Mouse (Mus musculus): Measurements from ENCODE around the gene Fus.

Gene Fus

DNA sequence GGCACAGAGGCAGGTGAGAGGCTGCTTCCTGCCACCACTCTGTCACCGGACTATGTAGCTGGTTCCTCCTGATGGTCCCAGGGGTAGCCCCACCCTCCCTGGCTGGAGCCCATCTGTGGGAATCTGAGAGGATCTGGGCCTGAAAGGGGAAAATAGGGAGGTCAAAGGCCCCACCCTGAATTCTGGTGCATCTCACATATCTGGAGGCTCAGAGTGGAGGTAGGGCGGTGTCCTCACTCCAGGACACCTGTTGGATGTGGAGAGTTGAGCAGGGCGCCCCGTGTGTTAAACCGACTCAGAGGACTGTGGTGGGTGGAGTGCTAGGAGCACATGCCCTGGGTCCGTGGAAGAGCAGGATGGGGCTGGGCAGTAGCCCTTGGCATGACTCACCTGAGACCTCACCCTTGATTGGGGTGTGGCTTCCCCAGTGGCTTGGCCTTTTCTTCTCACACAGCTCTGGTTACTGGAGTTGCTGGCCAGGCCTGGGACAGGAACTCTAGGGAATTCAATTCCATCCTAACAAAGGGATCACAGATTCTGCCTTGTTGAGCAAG lies 20.7 kb upstream of the Fus start, which contains the start of gene Prss36:
TSS of gene Prss36 (minus strand) at position 256 of the 554 bp plus-strand sequence.
- no peak for DNase-seq

DNA sequence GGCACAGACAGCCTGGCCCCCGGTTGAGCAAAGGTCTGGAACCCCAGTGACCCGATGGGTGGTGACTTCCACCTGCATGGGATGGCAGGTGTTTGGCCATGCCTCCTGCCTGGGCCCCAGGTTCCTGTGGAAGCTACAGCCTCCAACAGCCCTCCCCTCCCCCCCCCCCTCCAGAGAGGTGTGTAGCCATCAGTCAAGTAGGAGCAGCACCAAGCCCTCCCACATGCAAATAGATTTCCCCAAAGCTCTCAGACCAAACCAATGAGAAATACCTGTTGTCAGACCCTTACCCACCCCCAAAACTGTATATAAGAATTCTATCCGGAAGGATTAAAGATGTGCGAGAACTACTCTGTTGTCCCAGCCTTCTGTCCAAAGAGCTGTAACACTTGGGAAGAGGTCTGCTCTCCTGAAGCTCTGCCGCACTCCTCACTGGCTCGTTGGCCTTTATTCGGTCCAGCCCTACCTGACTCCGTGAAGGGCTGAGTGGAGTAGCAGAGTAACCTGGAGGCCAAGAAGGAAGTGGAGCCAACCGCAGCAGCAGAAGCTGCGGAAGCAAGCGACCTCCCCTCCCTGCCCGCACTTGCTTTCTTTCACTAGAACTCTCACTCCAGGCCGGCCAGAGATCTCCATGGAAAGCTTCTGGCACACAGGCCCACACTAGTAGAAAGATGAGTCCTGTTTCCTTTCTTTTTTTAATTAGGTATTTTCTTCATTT lies 14.2 kb upstream of the Fus start:
- no peak for DNase-seq

GRCm38 (mm10) chr7:127959364-127959763 lies 7.9 kb upstream of the Fus start:
- no peak for DNase-seq

DNA sequence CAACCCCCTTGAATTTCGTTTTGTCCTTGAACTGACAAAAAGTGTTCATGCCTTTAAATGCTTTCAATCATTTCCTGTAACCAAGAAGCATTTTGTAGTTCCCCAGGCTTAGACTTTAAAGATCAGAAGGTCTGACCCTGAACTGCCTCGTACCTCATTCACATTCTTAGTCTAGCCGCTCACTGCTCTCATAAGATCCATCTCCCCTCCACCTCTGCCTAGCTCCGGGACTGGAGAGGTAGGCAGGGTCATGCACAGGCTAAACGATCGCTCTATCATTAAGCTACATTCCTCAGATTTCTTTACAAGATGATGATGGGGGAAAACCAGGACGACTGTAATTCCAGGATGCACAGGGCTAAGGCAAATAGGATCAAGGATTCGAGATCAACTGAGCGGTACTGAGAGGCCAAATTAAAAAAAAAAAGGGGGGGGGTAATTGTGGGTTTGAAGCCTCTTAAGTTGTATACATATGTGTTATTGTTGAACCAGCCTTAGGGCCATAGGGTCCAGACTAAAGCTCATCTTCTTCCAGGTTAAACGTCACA lies 812 bp upstream of the Fus start:
- peak in 1 of 2 experiments; percentile 16 for DNase-seq

DNA sequence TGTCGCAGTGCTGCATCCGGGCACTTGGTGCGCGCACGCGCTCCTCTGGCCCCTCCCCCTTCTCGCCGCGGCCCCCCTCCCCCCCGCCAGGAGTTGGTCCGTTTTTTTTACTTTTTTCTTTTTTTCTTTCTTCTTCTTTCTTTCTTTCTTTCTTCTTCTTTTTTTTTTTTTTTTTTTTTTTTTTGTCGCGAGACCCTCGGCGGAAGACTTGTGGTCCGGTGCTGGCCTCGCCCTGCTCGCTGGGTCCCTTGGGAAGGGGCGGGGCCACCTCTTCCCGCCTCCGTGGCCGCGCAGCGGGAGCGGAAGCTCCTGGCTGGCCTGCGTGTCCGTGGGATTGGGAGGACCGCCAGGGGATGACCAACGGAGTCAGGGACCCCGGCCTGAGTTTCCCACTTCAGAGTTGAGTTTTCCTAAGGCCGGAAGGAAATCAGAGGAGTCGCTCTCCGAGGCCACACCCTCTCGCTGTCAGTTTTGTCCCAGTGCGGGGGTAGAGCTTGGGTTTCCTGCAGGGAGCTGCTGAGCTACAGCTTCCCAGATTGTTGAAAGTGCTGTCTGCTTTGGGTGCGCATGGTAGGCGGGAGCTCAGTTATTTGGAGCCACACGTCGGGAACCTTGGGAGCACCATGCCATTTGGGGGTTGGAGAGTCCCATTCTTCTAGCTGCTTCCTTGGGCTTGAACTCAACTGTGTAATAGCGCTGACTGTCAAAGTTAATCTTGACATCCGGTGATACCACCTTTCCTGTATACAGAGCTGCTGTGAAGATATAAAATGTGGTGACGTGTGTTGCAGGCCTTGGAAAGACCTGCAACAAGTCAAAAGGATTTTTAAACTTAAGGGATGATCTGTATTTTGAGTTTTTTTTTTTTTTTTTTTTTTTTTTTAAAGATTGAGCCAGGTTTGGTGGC lies 918 bp downstream of the Fus start:
- DNase-seq, result peak; percentile 67 to 72

- DNase-seq, result no peak
These were observed 7.2 kb downstream of the Fus start for GRCm38 (mm10) chr7:127974413-127974930.

DNA sequence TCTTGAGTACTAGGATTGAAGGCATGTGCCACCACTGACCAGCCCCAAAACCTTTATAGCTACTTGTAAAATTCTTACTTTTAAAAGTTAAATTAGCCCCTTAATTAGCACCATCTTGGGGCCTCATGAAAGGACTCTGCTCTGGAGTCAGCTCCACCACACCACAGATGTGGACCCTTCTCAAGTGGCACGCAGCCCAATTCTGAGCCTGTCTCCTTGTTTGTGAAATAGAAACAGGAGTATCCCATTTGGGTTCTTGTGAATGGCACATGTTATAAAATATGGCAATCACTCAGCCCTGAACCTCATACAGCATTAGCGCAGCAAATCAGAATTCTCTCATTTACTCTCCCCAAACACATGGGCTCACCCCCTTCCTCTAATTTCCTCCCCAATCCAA lies 11.6 kb downstream of the Fus start:
- no peak for DNase-seq

DNA sequence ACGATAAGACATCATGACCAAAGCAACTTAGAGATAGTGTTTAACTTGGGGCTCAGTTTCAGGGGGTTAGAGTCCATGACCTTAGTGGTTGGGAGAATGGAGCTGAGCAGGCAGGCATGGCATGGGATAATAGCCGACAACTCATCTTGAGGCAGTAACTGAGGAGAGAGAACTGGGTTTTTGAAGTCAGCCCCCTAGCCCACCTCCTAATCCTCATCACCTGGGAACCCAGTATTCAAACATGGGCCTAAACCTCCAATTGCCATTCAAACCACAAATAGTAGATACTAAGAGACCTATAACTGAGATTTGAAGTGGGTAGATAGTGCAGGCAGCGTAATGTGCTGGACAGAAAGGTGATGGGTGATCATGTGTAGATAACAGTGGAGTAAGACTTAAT lies 13.3 kb downstream of the Fus start:
- no peak for DNase-seq

GRCm38 (mm10) chr7:127988904-127989303 lies 21.6 kb downstream of the Fus start:
- DNase-seq, result no peak

- peak; percentile 84 to 85 for DNase-seq
These were observed 24.6 kb downstream of the Fus start for GRCm38 (mm10) chr7:127991643-127992487.

- DNase-seq, result no peak
These were observed 25.5 kb downstream of the Fus start for GRCm38 (mm10) chr7:127992488-127993340.

GRCm38 (mm10) chr7:127993341-127993977 lies 26.2 kb downstream of the Fus start, which contains the start of gene Pycard:
TSS of gene Pycard (minus strand) at chr7:127993867.
- peak; percentile 69 to 70 for DNase-seq

GRCm38 (mm10) chr7:127999436-127999835 lies 32.2 kb downstream of the Fus start:
- no peak for DNase-seq

DNA sequence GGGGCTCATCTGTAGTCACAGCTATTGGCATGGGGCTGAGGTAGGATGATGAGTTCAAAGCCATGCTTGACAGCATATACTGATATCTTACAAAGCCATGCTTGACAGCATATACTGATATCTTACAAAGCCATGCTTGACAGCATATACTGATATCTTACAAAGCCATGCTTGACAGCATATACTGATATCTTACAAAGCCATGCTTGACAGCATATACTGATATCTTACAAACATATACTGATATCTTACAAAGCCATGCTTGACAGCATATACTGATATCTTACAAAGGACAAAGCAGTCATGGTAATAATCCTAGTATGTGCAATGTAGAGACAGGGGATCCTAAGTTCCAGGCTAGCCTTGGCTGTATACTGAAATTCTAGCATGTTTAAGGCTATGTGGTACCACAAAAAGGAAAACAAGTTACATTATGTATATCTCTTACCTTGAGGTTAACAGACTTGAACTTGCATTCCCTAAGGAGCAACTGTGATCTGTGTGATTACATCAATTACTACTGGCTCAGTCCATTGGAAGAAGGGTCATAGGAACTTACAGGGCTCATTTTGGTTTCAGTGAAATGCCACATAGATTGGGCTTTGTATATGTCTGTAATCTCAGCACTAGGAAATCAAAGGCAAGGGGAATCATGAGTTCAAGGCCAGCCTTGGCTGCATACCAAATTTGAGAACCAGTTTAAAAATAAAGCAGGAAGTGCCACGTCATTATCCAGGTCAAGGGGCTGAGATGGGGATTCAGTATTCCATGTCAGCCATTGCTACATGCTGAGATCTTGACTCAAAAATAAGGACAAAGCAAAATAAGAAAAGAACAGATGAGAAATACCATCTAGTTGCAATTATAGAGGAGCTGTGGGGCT lies 33.1 kb downstream of the Fus start:
- DNase-seq, result no peak

- DNase-seq, result no peak
These were observed 35.8 kb downstream of the Fus start for GRCm38 (mm10) chr7:128003098-128003497.

DNA sequence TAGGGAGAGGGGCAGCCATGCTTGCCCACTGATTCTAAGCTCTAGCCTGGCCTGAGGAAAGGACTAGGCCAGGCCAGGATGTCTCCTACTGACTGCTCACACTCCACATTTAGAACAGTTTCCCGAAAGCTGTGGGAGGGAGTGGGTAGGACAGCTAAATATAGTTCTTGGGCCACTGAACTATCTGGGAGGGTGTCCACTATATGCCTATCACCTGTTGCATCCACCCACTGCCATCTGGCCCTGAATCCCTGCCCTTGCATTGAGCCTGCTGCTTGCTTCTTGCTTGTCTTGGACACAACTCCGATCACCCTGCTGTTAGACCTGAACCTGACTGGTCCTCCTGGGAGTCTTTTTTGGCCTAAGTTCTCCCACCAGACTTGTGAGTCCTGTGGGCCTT lies 36.4 kb downstream of the Fus start, which contains the start of gene Trim72:
TSS of gene Trim72 (plus strand) at position 262 of the 400 bp plus-strand sequence.
- no peak for DNase-seq

DNA sequence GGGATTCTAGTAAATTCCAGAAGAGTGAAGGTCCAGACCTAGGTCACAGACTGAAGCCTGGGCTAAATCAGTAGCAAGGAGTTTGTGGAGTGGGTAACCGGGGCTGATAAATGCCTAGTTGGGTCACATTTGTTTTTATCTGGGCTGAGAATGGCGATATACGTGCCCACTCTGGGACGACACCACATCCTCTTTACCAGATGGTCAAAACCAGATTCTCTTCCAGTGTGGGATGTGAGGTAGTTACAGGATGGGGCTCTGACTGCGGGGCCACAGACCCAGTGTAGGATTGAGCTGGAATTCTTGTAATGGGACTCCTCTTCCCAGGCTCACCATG lies 36.9 kb downstream of the Fus start:
- no peak for DNase-seq

GRCm38 (mm10) chr7:128004487-128005362 lies 37.5 kb downstream of the Fus start:
- no peak for DNase-seq
